Mouse (Mus musculus) cerebellum, postnatal 4 days (tissue): ENCODE results near the gene S100a6.

Source experiments
- DNase-seq, 2 experiments: peaks; one replicate each; pipeline ENCODE4 v3.0.0; 2022; ENCODE audit warnings: low spot score in 2 of 2, mixed read lengths in 1 of 2

Gene S100a6

DNA sequence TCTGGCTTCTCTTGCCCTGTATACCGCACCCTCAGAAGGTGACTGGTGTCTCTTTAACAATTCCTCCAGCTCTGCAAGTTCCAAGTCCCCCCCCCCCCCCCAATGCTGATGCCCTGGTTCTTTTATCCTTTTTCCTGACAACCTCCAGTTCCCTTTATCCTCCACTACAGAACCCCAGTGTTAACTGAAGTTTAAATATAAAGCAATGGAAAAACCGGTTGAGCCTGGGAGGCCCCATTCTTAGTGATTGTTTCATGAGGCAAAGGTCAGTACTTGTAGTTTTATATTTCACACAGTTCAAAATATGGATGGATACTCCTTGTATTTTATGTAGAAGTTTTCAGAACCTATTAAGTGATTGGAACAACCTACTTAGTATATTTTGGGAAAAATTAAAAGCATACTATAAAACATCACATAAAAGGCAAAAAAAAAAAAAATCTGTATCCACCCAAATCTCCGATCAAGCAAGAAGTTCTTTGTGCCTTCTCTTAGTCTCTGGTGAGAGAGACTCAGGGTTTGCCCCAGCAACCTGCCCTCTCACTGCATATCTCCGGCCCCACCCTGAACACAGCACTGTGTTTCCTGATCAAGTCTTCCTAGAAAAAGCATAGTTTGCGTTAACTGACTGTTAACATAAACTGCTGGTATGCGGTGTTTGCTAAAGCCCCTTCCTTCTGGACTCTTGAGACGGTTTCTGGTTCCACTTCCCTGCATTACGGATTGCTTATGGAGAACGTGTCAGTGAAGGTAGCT is 13.8 kb downstream of the S100a6 start:
- no peak for DNase-seq

DNA sequence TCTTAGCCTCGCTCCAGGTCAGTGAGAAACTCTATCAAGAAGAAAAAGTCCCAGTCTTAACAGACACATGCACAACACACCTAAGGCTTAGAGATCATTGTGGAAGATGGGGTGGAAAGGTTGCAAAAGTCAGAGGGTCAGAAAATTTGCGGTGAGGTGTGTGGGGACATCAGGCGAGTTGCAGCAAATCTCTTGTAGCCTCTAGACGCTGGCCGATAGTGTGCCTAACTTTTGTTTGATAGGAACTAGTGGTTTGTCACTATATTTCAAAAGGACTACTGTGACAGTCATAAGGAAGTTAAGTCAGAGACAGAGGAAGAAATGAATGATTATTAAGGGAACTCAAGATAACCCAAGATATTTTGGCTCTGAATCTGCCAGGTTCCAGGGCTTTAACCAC is 14.7 kb downstream of the S100a6 start:
- DNase-seq = no peak

DNA sequence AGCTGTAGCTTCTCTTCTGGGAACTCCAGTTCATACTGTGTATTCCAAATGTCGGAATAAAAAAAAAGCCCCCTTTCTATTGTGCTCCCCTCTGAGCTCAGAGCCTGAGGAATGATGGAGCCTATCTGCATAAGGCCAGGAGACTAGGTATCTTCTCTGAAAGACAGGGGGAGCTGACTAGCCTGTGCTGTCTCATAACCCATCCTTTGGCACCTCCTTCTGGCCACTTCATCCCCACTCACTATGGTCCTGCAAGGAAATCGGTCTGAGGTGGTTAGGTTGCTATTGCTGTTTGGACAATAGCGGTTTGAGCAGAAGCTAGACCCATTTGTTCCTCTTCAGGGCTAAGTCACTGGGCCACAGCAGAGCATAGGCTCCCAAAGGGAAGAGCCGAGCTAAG is 15.1 kb downstream of the S100a6 start:
- DNase-seq = no peak

DNA sequence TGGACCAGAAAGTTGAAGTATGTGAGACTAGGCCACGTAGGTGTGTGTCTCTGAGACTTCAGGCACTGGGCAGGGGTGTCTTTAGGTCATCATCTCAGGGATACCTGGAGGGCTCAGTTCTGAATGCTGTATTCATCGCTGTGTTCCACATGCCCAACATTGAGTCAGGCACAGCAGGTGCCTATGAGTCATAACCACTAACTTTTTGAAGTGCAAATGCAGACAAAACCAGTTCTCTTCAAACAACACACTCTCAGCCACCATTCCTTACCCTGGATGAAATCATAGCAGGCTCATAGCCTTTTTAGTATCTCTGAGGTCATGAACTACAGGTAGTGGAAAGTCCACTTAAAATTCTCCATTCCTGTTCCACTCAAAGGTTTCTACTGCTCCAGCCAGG is 16.6 kb downstream of the S100a6 start:
- DNase-seq = no peak

DNA sequence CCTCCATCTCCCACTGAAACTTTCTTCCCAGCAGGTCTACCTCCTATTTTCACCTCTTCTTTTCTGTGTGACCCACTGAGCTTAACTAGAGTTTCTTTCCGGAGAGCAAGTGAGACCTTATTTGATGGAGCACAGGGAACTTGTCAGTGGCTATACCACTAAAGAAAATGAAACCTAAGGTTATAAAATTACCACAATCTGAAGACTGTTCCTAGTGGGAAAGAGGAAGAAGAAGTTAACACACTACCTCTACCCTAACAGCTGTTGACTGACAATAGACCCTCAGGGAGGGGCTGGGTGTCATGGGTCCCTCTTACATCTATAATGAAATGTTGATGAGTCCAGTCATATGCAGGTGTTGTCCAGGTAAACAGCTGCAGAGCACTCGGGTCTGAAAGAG is 19.3 kb downstream of the S100a6 start:
- DNase-seq = no peak

DNA sequence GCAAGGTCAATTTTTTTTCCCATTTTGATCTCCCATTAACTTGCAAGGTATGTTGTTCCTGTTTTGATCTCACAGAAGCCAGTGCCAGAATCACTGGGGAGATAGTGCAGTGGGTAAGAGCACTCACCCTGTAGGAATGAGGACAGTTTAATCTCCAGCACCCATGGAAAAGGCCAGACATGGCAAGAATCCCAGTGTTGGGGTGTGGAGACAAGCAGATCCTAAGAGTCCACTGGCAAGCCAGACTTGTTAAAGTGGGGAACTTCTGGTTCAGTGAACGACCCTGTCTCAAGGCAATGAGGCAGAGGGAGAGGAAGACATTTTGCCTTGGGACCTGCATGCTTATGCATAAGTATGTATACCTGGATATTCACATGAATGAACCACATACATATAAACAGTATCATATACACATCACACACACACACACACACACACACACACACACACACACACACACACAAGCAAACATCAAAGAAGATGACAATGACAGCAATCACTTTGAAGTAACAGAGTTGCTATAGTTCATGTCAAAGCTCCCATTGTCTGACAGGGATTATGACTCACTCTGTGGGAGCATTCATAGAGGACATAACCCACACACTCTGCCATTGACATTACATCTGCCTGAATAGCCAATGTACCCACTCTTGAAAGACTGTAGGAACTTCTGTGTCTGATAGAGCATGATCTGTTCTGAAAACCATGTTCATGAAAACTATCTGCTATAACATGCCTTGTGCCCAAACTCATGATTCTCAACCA is 26.0 kb downstream of the S100a6 start:
- DNase-seq = no peak

DNA sequence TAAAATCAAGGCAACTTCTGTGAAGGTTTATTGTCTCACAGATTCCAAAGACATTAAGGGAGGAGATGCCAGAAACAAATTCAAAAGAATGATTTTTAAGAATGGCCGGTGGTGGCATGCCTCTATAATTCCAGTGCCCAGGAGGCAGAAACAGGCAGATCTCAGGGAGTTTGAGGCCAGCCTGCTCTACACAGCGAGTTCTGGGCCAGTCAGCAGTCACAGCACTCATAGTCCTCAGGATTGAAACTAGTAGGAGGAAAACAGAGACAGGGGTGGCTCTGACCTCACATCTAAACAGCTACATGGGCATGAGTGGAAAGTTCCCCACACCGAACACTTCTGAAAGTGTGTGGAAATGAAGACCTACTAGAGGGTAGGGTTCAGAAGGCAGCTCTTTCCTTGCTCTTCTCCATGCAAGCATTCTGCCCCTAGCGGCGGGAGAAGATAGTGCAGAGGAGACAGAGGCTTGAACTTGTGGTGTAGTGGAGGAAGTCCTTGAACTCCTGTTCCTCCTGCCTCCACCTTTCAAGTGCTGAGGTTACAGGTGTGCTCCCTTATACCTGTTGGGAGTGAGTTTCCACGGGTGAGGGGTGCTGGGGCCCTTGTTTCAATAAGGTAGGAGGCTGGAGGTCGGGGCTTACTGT is 27.0 kb downstream of the S100a6 start:
- DNase-seq = no peak

DNA sequence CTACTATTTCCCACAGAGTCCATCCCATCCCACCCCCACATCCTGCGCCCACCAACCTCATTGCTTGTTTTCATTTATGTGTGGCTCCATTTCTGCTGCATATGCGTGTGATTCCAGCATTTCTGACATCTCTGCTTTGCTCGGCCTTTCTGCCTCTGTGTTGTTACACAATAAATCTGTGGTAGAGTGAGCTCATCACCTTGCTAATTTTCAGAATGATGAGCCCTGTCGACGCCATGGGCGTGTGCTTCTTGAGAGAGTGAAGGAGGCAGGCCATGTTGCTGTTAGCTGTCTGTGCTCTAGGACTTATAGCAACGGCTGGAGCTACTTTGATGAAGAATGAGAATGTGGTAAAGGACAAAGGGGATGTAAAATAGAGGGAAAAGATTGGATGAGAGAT is 28.3 kb downstream of the S100a6 start:
- DNase-seq = no peak

DNA sequence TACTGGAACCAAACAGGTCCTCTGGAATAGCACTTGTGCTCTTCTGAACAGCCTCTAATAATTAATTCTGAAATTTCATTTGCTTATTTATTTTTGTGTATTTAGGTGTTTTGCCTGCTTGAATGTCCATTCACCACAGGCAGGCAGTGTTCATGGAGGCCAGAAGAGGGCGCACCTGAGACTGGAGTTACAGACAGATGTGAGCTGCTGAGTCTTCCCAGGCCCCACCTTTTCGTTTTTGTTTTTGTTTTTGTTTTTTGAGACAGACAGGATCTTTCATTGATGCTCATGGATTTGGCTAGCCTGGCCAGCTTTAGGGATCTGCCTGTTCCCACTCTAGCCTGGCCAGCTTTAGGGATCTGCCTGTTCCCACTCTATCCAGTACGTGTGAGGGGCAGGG is 31.5 kb downstream of the S100a6 start:
- DNase-seq = peak in 1 of 2 experiments; percentile 34

DNA sequence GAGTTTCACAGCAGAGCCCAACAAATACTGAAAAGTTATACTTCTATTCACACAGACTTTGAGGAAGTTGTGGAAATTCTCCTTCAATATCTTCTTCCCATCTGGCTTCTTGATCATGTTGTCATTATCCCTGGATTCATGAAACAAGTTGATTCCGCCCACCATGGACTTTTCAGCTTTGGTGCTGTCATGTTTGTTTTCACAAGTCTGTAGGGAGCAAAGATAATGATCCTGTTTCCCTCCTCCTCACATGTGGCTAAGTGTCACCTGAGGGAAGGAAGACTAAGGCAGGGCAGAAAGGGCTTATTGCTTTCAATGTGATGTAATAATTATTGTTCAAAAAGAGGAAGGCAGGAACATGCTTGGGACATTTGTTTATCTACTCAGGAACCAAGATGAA is 34.6 kb downstream of the S100a6 start:
- no peak for DNase-seq

DNA sequence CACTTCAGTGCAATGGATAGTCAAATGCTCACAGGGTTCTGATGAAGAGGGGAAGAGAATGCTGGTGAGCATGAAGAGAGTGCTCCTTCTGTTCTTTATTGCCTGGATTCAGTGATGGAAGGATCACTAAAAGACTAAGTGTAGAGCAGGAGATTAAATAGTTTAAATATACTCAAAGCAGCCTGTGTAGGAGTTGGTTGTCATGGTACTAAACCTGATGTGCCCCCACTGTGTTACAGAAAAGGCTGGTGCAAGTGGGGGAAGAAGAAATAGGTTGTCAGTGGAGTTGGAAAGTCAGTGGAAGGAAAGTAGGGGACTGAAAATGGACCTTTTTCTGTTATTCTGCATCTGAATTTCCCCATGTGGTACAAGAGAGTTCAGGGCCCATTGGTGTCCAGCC is 36.3 kb downstream of the S100a6 start:
- no peak for DNase-seq

DNA sequence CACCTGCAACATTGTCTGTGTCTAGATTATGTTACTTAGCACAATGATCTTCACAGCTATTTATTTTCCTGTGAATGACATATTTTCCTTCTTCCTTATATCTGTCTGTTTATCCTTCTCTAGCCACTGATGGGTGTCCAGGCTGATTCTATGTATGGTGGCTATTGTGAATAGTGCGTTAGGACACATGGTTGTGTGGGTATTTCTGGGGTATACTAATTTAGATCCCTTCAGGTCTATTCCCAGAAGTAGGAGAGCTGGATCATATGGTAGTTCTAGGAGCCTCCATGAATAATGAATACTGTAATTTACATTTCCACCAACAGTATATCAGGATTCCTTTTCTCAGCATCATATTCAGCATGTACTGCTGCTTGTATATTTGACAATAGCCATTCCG is 37.1 kb downstream of the S100a6 start:
- DNase-seq = no peak

DNA sequence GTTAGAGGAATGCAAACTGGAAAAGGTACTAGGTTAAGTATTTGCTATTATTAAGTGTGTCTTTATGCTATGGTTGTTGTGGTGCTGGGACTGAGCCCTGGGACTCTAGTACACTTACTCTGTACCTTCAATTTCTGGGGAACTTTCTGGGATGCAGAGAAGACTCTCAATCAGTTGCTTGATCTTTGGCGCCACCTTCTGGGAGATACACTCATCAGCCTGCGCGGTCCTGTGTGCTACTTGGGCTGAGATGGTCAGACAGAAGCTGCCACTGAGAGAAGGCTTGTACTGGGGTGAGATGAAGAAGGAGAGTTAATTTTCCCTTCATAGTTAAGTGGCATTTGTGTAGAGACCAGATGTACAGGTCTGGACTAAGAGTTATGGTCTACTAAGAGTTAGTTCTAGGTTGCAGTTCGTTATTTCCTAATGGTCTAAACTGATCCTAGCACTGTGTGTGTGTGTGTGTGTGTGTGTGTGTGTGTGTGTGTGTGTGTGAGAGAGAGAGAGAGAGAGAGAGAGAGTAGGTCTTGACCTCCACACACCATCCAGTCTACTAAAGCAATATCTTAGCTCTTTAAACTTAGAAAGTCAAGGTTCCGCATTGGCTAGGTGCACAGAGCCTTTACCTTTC is 40.3 kb downstream of the S100a6 start:
- peak; percentile 60 to 77 for DNase-seq

DNA sequence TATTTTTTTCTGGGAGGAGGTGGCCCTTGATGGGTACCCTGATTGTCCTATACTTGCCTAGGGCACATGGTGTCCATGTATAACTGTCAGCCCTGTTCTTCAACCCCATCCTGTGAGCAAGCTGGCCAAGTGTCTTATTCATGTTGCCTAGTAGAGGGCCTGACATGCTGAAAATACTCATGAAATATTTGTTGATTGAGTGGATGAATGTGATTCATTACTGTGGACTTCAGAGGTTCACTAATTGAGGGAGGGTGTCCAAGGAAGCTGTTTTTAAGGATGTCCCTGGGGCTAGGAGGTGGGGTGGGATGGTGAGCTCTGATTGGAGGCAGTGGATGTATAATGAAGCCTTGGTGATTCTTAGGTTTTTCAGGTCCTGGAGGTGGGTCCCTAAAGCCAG is 41.0 kb downstream of the S100a6 start, which contains the start of gene S100a7a:
S100a7a (plus strand) TSS at position 301 of the 400 bp plus-strand sequence.
- DNase-seq = no peak

DNA sequence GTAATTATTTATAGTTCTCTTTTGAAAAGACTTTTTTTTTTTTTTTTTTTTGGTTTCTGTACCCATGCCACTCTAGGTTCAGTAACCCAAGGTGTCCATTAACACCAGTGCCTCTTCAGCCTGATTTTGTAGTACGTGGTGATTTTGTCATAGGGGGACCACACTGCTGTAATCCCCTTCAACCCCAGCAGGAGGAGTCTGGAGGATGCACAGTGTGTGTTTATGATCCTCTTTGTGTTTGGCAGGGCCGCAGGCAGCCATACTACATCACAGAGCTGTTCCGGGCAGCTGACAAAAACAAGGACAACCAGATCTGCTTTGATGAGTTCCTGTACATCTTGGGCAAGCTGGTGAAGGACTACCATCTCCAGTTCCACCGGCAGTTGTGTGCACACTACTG is 44.7 kb downstream of the S100a6 start:
- no peak for DNase-seq

DNA sequence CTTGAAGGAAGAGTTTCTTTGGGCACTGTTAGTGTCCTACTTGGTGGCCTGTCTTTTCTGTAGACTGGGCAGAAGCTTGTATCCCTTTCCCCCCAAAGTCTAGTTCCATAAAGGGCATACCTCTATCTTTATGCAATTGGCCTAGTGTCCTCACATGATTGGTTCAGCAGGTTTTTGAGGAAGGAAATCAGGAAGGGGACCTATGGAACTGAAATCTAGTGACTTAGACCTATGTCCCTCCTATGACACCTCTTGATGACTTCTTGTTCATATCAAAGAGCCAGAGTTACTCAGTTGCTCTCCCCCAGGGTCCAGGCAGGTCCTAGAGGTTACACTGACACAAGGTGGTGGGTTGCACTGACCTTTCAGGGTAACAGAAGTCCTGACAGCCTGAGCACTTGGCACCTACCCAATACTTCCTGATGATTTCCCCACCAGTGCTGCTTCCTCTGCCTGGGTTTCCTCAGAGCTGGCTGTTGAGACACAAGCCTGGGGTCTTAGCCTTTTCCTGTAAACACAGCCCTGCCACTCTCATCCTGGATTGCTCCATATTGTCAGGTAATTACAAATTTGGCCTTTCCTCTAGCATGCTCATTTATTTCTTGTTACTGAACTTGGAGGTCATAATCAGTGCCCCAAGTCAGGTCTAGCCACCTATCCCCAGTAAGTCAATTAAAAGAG is 46.8 kb downstream of the S100a6 start:
- DNase-seq = no peak

DNA sequence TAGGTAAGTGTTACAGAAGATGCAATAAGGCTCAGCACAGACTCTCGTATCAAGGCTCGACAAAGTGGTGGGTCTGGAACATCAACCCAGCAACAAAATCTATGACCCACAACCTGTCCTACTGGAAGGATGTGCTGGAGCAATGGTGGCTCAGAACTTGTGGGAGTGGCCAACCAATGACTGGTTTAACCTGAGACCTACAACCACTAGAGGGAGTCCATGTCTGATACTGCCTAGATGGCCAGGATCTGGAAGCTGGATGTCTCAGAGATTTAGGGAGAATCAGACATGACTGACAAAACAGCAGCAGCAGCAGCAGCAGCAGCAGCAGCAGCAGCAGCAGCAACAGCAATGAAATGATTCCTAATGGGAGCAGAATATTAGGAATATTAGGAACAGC is 51.5 kb downstream of the S100a6 start:
- DNase-seq = no peak

DNA sequence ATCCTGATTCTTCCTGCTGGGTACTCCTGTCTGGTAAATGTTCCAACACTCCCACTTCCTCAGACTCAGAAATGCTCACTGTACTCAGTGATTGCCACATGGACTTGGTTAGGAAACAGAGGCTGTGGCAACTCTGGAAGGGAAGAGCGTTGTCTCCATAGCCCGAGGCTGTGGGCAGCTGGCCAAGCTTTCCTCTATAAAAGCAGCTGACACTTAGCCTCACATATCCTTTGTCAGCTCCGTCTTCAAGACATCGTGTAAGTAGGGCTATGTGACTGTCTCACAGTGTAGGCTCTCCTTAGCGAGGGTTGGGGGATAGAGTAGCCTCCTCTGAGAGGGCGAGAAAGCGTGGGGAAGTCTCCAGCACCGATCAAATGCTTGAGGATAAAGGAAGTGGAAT is 56.2 kb downstream of the S100a6 start, which contains the start of gene S100a8:
S100a8 (plus strand) TSS at position 133 of the 400 bp plus-strand sequence.
- no peak for DNase-seq
